Mouse (Mus musculus) bone marrow, adult 2 months (tissue): ENCODE measurements around the gene Gfpt2.

Experiments
- CTCF ChIP-seq: fragments of 200-500 bp; IDR thresholded peaks from 2 replicates; pipeline ENCODE4 v1.5.1; 2011; ENCODE audit warnings: low read length, control low read depth; ENCODE audit not compliant: control insufficient read depth, insufficient read depth
- POLR2A ChIP-seq: fragments of 200-500 bp; IDR thresholded peaks from 2 replicates; pipeline ENCODE4 v1.6.1; 2011; ENCODE audit warnings: low read depth, mild to moderate bottlenecking, control low read depth, low read length, borderline replicate concordance; ENCODE audit not compliant: control insufficient read depth

- TF ChIP-seq POLR2A (peak; percentile 47; the same call in 1 of the 2 replicates), CTCF (peak; percentile 86)
Measured at GRCm38 (mm10) chr11:49846401-49847070, 52.6 kb downstream of the Gfpt2 start, which contains the start of gene Mapk9.
